Mouse (Mus musculus) MEL (cell line): ENCODE measurements around the gene Cul3.

Experiments
- CHD1 ChIP-seq: IDR thresholded peaks from 2 replicates; pipeline ENCODE4 v1.6.1; 2012; ENCODE audit warnings: low read depth, mild to moderate bottlenecking, inconsistent platforms, low read length, improper control_type of control experiment
- CTCF ChIP-seq, 3 experiments: IDR thresholded peaks in 2 of 3; conservative IDR thresholded peaks in 1 of 3; 2 replicates each; pipeline ENCODE4 v1.5.1; 2011 to 2012; ENCODE audit warnings: low read length in 3 of 3, low read depth in 2 of 3, mild to moderate bottlenecking in 2 of 3, improper control_type of control experiment in 1 of 3, inconsistent platforms in 1 of 3, mixed read lengths in 1 of 3, moderate library complexity in 1 of 3; ENCODE audit not compliant: control insufficient read depth in 1 of 3, insufficient read depth in 1 of 3, poor library complexity in 1 of 3, severe bottlenecking in 1 of 3
- E2F4 ChIP-seq: IDR thresholded peaks from 2 replicates; pipeline ENCODE4 v1.6.1; 2011; ENCODE audit warnings: low read depth, low read length, improper control_type of control experiment, borderline replicate concordance
- EP300 ChIP-seq, 2 experiments: IDR thresholded peaks; 2 replicates each; pipeline ENCODE4 v1.6.1; 2011; ENCODE audit warnings: improper control_type of control experiment in 2 of 2, low read length in 2 of 2, low read depth in 1 of 2, mild to moderate bottlenecking in 1 of 2
- MAX ChIP-seq: IDR thresholded peaks from 2 replicates; pipeline ENCODE4 v1.6.1; 2011; ENCODE audit warnings: low read length, improper control_type of control experiment
- MAZ ChIP-seq: IDR thresholded peaks from 2 replicates; pipeline ENCODE4 v1.6.1; 2012; ENCODE audit warnings: low read depth, mild to moderate bottlenecking, inconsistent platforms, low read length, improper control_type of control experiment
- MYC ChIP-seq: IDR thresholded peaks from 2 replicates; pipeline ENCODE4 v1.6.1; 2011; ENCODE audit warnings: low read depth, mild to moderate bottlenecking, low read length, improper control_type of control experiment, moderate library complexity
- POLR2A ChIP-seq, 2 experiments: IDR thresholded peaks; 2 replicates each; pipeline ENCODE4 v1.6.1; 2011 to 2012; ENCODE audit warnings: low read length in 2 of 2, mild to moderate bottlenecking in 2 of 2, control low read depth in 1 of 2, improper control_type of control experiment in 1 of 2, low read depth in 1 of 2, moderate library complexity in 1 of 2; ENCODE audit not compliant: control insufficient read depth in 1 of 2, insufficient read depth in 1 of 2, poor library complexity in 1 of 2
- POLR2AphosphoS2 ChIP-seq: IDR thresholded peaks from 2 replicates; pipeline ENCODE4 v1.6.1; 2011; ENCODE audit warnings: low read length, improper control_type of control experiment
- POLR2AphosphoS5 ChIP-seq: IDR thresholded peaks from 2 replicates; pipeline ENCODE4 v1.6.1; 2012; ENCODE audit warnings: low read depth, borderline replicate concordance, mild to moderate bottlenecking, inconsistent platforms, low read length, moderate library complexity, mixed read lengths
- TAL1 ChIP-seq: IDR thresholded peaks from 2 replicates; pipeline ENCODE4 v1.6.1; 2012; ENCODE audit warnings: mild to moderate bottlenecking, inconsistent platforms, low read length, moderate library complexity, mixed read lengths
- TCF12 ChIP-seq: IDR thresholded peaks from 2 replicates; pipeline ENCODE4 v1.6.1; 2014; ENCODE audit warnings: low read depth, mild to moderate bottlenecking, inconsistent platforms, low read length, improper control_type of control experiment, moderate library complexity
- UBTF ChIP-seq: IDR thresholded peaks from 2 replicates; pipeline ENCODE4 v1.6.1; 2012; ENCODE audit warnings: low read depth, mild to moderate bottlenecking, inconsistent platforms, low read length, improper control_type of control experiment, moderate library complexity, borderline replicate concordance; ENCODE audit not compliant: insufficient read depth

DNA sequence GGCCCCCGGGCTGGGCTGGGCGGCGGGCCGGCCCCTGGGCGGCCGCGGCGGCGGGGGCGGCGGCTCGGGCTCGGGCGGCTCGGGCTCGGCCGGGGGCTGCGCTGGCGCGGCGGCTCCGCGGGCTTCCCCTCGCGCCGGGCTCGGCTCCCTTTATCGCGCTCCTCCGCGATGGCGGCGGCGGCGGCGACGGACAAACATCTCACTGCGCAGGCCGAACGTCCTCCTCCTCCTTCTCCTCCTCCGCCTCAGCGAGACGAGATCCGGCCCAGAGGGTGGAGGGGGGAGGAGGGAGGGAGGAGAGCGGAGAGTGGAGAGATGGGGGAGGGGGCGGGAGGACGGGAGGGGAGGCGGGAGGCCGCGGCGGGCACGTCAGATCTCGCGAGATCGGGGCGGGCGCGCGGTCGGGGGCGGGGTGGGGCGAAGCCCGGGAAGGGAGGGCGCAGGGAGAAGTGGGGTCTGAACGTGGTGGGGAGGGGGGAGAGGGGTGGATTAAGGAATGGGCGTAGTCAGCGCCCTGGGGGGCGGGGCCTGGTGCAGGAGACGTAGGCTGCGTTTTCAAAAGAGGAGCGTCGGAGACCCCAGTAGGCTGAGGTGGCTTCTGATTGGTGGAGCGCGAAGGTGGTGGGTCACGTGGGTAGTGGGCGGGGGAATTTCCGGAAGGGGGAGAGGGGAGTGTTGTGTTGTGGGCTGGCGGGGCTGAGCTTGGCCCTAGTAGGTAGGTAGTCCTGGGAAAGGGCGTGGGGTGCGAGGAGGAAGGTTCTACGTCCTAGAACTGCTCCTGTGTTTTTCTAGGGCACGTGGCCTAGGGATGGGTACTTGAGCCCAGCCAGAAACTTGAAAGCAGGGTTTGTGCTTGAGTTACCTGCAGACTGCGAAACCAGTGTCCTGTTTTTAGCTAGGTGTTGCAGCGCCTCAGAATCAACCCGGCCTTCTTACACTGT, at the start of gene Cul3:
- TF ChIP-seq POLR2A (IDR thresholded peaks at IDR 0.05; ENCODE audit: control insufficient read depth in 1 of 2, insufficient read depth in 1 of 2, low read depth in 1 of 2, low read length in 2 of 2, poor library complexity in 1 of 2) = peak; percentile 72 to 78
- TF ChIP-seq POLR2AphosphoS5 = no peak
- no peak for TF ChIP-seq E2F4
- no peak for TF ChIP-seq EP300 (IDR thresholded peaks at IDR 0.05; ENCODE audit: low read depth in 1 of 2, low read length in 2 of 2)
- no peak for TF ChIP-seq CTCF (IDR thresholded peaks at IDR 0.05 in 2 of 3, conservative IDR thresholded peaks at IDR 0.05 in 1 of 3; ENCODE audit: control insufficient read depth in 1 of 3, insufficient read depth in 1 of 3, low read depth in 2 of 3, low read length in 3 of 3, poor library complexity in 1 of 3, severe bottlenecking in 1 of 3)
- 0 out of 2 replicates have a peak, but pooled peaks have one; percentile 16 for TF ChIP-seq UBTF
- TF ChIP-seq POLR2AphosphoS2 = no peak
- TF ChIP-seq MYC = peak; percentile 69
- peak; percentile 95 for TF ChIP-seq MAZ
- TF ChIP-seq TAL1 = no peak
- no peak for TF ChIP-seq CHD1
- TF ChIP-seq TCF12 = peak; percentile 38
- TF ChIP-seq MAX = peak; percentile 92
